ENCODE assay signal across 8 mouse cellular contexts in genomic region chr2:122374666-122375331, GRCm38 (mm10). TPM values are rescaled to one million over a fixed set of nuclear protein-coding genes. Genes with fewer than 3 reads are reported as not detected.
DNase-seq lines count a peak whose midpoint lies in the region; ATAC-seq and TF ChIP-seq lines count a peak whose summit lies in the region.

No protein-coding gene starts in this region.

- no peak for TF ChIP-seq CTCF in testis, adult 2 months (IDR thresholded peaks at IDR 0.05; ENCODE audit: control insufficient read depth, insufficient read depth, insufficient replicate concordance, low read depth, low read length)

- peaks cover 12% of the 10 kb centered on the region for H3K4me1 ChIP-seq in testis, adult 2 months (ENCODE audit: control insufficient read depth, insufficient read depth, low read length)
- H3K4me1 ChIP-seq in limb, embryonic 12.5 days (replicated peaks), result no peaks in the 10 kb centered on the region
- peaks cover 5% of the 10 kb centered on the region for H3K4me1 ChIP-seq in stomach, embryonic 16.5 days (ENCODE audit: control insufficient read depth, insufficient read depth, low read length)

- H3K9ac ChIP-seq in limb, embryonic 12.5 days (replicated peaks), result peak overlapping the region; percentile 50; the same call in 1 of the 2 replicates
- H3K9ac ChIP-seq in stomach, embryonic 16.5 days (ENCODE audit: low read length), result peak overlapping the region; percentile 68

- 26% methylated on average over 23 of the region's 23 CpGs for WGBS in limb, embryonic 12.5 days
- 21% methylated on average over 23 of the region's 23 CpGs for WGBS in stomach, embryonic 16.5 days

- ATAC-seq in cerebellum, adult (ENCODE audit: insufficient number of reproducible peaks, low FRiP score, low TSS enrichment), result no peak
- no peak for ATAC-seq in limb, embryonic 12.5 days (ENCODE audit: insufficient number of reproducible peaks, insufficient read depth, low FRiP score, low TSS enrichment, low read depth)
- no peak for ATAC-seq in stomach, embryonic 16.5 days (ENCODE audit: insufficient read depth, low FRiP score)

- peak; percentile 42 to 54 for DNase-seq in cerebellum, adult 18-20 months
- DNase-seq in testis, postnatal 14 days (ENCODE audit: low spot score), result no peak
- DNase-seq in gastrocnemius, adult 8-10 months (ENCODE audit: low spot score in 2 of 2), result no peak
- DNase-seq in T-cell, adult 2 months (ENCODE audit: low spot score), result no peak

- no peak overlapping the region for H3K27ac ChIP-seq in testis, adult 2 months (ENCODE audit: control insufficient read depth, insufficient read depth, low read depth, low read length)
- H3K27ac ChIP-seq in limb, embryonic 12.5 days, result no peak overlapping the region
- H3K27ac ChIP-seq in stomach, embryonic 16.5 days (ENCODE audit: low read length), result no peak overlapping the region

- peak overlapping the region; percentile 62 for H3K4me3 ChIP-seq in testis, adult 2 months (ENCODE audit: control insufficient read depth, low read depth, low read length)
- peak overlapping the region; percentile 68 for H3K4me3 ChIP-seq in limb, embryonic 12.5 days (replicated peaks)
- H3K4me3 ChIP-seq in stomach, embryonic 16.5 days (replicated peaks; ENCODE audit: low read length), result peak overlapping the region; percentile 90

- H3K4me2 ChIP-seq in limb, embryonic 12.5 days, result peak overlapping the region; percentile 53
- peak overlapping the region; percentile 59 for H3K4me2 ChIP-seq in stomach, embryonic 16.5 days (ENCODE audit: low read depth, low read length)

- no peaks in the 10 kb centered on the region for H3K27me3 ChIP-seq in testis, adult 2 months (ENCODE audit: control insufficient read depth, insufficient read depth, low read length)
- peaks cover 1% of the 10 kb centered on the region; the same call in 1 of the 2 replicates for H3K27me3 ChIP-seq in limb, embryonic 12.5 days
- H3K27me3 ChIP-seq in stomach, embryonic 16.5 days (ENCODE audit: control insufficient read depth, insufficient read depth, low read length), result no peaks in the 10 kb centered on the region

- TF ChIP-seq POLR2A in testis, adult 2 months (IDR thresholded peaks at IDR 0.05; ENCODE audit: control insufficient read depth, low read depth, low read length), result no peak

- no peaks in the 10 kb centered on the region for H3K9me3 ChIP-seq in limb, embryonic 12.5 days
- H3K9me3 ChIP-seq in stomach, embryonic 16.5 days (replicated peaks; ENCODE audit: control insufficient read depth, low read length), result no peaks in the 10 kb centered on the region

- no peaks in the 10 kb centered on the region for H3K36me3 ChIP-seq in testis, adult 2 months (ENCODE audit: control insufficient read depth, insufficient read depth, low read length)
- no peaks in the 10 kb centered on the region for H3K36me3 ChIP-seq in limb, embryonic 12.5 days
- H3K36me3 ChIP-seq in stomach, embryonic 16.5 days (ENCODE audit: control insufficient read depth, insufficient read depth, low read length), result no peaks in the 10 kb centered on the region

RNA-seq across cellular contexts. Expression of gene Shf, which starts 5.8 kb away (rescaled TPM):
- polyA plus RNA-seq in testis, adult 2 months (2012; rRNA removed), result 16.7 and 19.4 TPM in 2 replicates
- 5.4 and 6.5 TPM in 2 replicates for polyA plus RNA-seq in limb, embryonic 12.5 days (2016; fragmentation: Nextera tagmentation; extraction: Ambion mirVana)
- 1.1 and 2.5 TPM in 2 replicates for polyA plus RNA-seq in stomach, embryonic 16.5 days (2015; fragmentation: Nextera tagmentation; extraction: Ambion mirVana)
- 1 to 10 TPM; 1.3 to 1.9 (median 1.4) TPM for total RNA-seq in gastrocnemius, adult 8-10 months (2022)

RNA-seq across cellular contexts. Expression of gene Slc28a2, which starts 51.5 kb away (rescaled TPM):
- 0.20 and 0.26 TPM in 2 replicates for polyA plus RNA-seq in testis, adult 2 months (2012; rRNA removed)
- polyA plus RNA-seq in limb, embryonic 12.5 days (2016; fragmentation: Nextera tagmentation; extraction: Ambion mirVana), result not detected in 2 replicates
- polyA plus RNA-seq in stomach, embryonic 16.5 days (2015; fragmentation: Nextera tagmentation; extraction: Ambion mirVana), result 16.7 and 17.7 TPM in 2 replicates
- total RNA-seq in gastrocnemius, adult 8-10 months (2022), result 1 to 10 TPM; 4.6 to 5.7 (median 5.2) TPM

RNA-seq across cellular contexts. Expression of gene Duox1, which starts 59.3 kb away (rescaled TPM):
- polyA plus RNA-seq in testis, adult 2 months (2012; rRNA removed), result 0.07 and 0.09 TPM in 2 replicates
- polyA plus RNA-seq in limb, embryonic 12.5 days (2016; fragmentation: Nextera tagmentation; extraction: Ambion mirVana), result 0.13 and 0.22 TPM in 2 replicates
- 2.7 and 4.3 TPM in 2 replicates for polyA plus RNA-seq in stomach, embryonic 16.5 days (2015; fragmentation: Nextera tagmentation; extraction: Ambion mirVana)
- total RNA-seq in gastrocnemius, adult 8-10 months (2022), result under 1 TPM; 0.19 to 0.38 (median 0.29) TPM

Comparison
In these comparisons a context has a peak if more than half of its experiments do, and no peak if none do; other contexts are left out.
1. DNase-seq: peak in cerebellum, adult 18-20 months (2 of 2); none in testis, postnatal 14 days (single experiment), gastrocnemius, adult 8-10 months (0 of 2) and T-cell, adult 2 months (single experiment).
2. RNA of gene Slc28a2, which starts 51.5 kb away (polyA plus RNA-seq): 16.7 to 17.7 TPM in stomach, embryonic 16.5 days; 0.20 to 0.26 TPM in testis, adult 2 months and not detected in limb, embryonic 12.5 days; every median in the first group is over 10 times any median in the second.
3. Peak in every context shown above with its lines, with median percentiles within 50 percentile points of each other: H3K4me3 ChIP-seq.